Mouse (Mus musculus) forebrain, postnatal 0 days (tissue): ENCODE data around the gene Szt2. TPM values are rescaled to one million over a fixed set of nuclear protein-coding genes. Genes with fewer than 3 reads are reported as not detected.

ENCODE experiments used
- ATAC-seq: fragments of 200-750 bp; cut with Nextera tagmentation; 2 replicates; pipeline ENCODE4 v1.8.0; 2017; ENCODE audit warnings: mild to moderate bottlenecking, moderate library complexity
- DNase-seq: peaks from one replicate; pipeline ENCODE4 v3.0.0-alpha.2; 2015
- H3K27ac ChIP-seq: fragments of 300-500 bp; sonication (generic); 2 replicates; pipeline ENCODE4 v1.5.1; 2014; ENCODE audit warnings: low read depth, mild to moderate bottlenecking, antibody characterized with exemption, low read length, moderate library complexity, mixed read lengths
- H3K27me3 ChIP-seq: fragments of 300-500 bp; sonication (generic); 2 replicates; pipeline ENCODE4 v1.6.1; 2014; ENCODE audit warnings: mild to moderate bottlenecking, low read length, mixed read lengths; ENCODE audit not compliant: insufficient read depth
- H3K36me3 ChIP-seq: fragments of 300-500 bp; sonication (generic); 2 replicates; pipeline ENCODE4 v1.6.1; 2014; ENCODE audit warnings: mild to moderate bottlenecking, moderate library complexity; ENCODE audit not compliant: insufficient read depth
- H3K4me1 ChIP-seq: fragments of 300-500 bp; sonication (generic); 2 replicates; pipeline ENCODE4 v1.6.1; 2014; ENCODE audit warnings: antibody characterized with exemption; ENCODE audit not compliant: insufficient read depth
- H3K4me2 ChIP-seq: fragments of 300-500 bp; sonication (generic); 2 replicates; pipeline ENCODE4 v1.6.1; 2014; ENCODE audit warnings: low read depth, mild to moderate bottlenecking, moderate library complexity
- H3K4me3 ChIP-seq: fragments of 300-500 bp; sonication (generic); 2 replicates; pipeline ENCODE4 v1.5.1; 2014; ENCODE audit warnings: low read depth, low read length, mixed read lengths
- H3K9ac ChIP-seq: fragments of 300-500 bp; sonication (generic); 2 replicates; pipeline ENCODE4 v1.6.1; 2014; ENCODE audit warnings: mild to moderate bottlenecking
- H3K9me3 ChIP-seq: fragments of 300-500 bp; sonication (generic); 2 replicates; pipeline ENCODE4 v1.6.1; 2016; ENCODE audit warnings: low read length
- CTCF ChIP-seq: sonication (generic); IDR thresholded peaks from 2 replicates; pipeline ENCODE4 v1.5.1; 2016; ENCODE audit warnings: antibody characterized with exemption, control low read depth, low read depth
- WGBS: fragments of 180-500 bp; shearing (Covaris S2); extraction: QIAGEN DNeasy Blood & Tissue Kit; methylation state at CpG from one replicate; pipeline ENCODE4 v1.1.7; 2014; 5-methylcytosine and 5-hydroxymethylcytosine counted together
- polyA plus RNA-seq: library from polyadenylated mRNA; unstranded; fragments of >200 nt; fragmentation: Nextera tagmentation; extraction: Ambion mirVana; gene quantifications from 2 replicates; pipeline ENCODE4 v1.2.1, GENCODE M21; 2015
- total RNA-seq: library from RNA; depleted of rRNA; stranded (reverse); fragments of >200 nt; gene quantifications from 2 replicates; pipeline ENCODE4 v1.2.3, GENCODE M21; 2014

Gene Szt2
- total and polyA plus RNA-seq, 2 experiments from 2014 or later: 3.4 to 21.1 TPM

- Histone ChIP-seq H3K9me3 (no peaks in the 10 kb centered on the region), H3K9ac (no peak overlapping the region), H3K4me1 (peaks cover 18% of the 10 kb centered on the region), H3K27me3 (no peaks in the 10 kb centered on the region), H3K4me3 (no peak overlapping the region), H3K4me2 (no peak overlapping the region), H3K36me3 (peaks cover 17% of the 10 kb centered on the region), H3K27ac (no peak overlapping the region)
- DNase-seq (no peak), ATAC-seq (no peak)
- TF ChIP-seq CTCF: no peak
- WGBS: 84% methylated on average over 1 of the region's 1 CpGs
Observed at GRCm38 (mm10) chr4:118425374-118425773, 16.3 kb upstream of the Szt2 start.

- WGBS: 88% methylated on average over 4 of the region's 4 CpGs
- no peaks in the 10 kb centered on the region for H3K9me3 ChIP-seq
- H3K27me3 ChIP-seq: no peaks in the 10 kb centered on the region
Observed at GRCm38 (mm10) chr4:118424541-118425160, 15.6 kb upstream of the Szt2 start.

GRCm38 (mm10) chr4:118421384-118421783 is 12.3 kb upstream of the Szt2 start:
- TF ChIP-seq CTCF: no peak
- 98% methylated on average over 3 of the region's 3 CpGs for WGBS
- Histone ChIP-seq H3K27ac (no peak overlapping the region), H3K4me1 (no peaks in the 10 kb centered on the region), H3K36me3 (peaks cover 49% of the 10 kb centered on the region), H3K9ac (no peak overlapping the region), H3K9me3 (no peaks in the 10 kb centered on the region), H3K4me3 (no peak overlapping the region), H3K4me2 (no peak overlapping the region), H3K27me3 (no peaks in the 10 kb centered on the region)
- DNase-seq (no peak), ATAC-seq (no peak)

More at GRCm38 (mm10) chr4:118424541-118425160, 15.6 kb upstream of the Szt2 start:
- Histone ChIP-seq H3K36me3 (peaks cover 23% of the 10 kb centered on the region), H3K4me3 (no peak overlapping the region), H3K9ac (no peak overlapping the region), H3K4me1 (peaks cover 18% of the 10 kb centered on the region), H3K27ac (no peak overlapping the region), H3K4me2 (no peak overlapping the region)
- no peak for TF ChIP-seq CTCF
- no peak for DNase-seq
- ATAC-seq: no peak

GRCm38 (mm10) chr4:118417112-118417797 is 8.2 kb upstream of the Szt2 start:
- Histone ChIP-seq H3K36me3 (peaks cover 85% of the 10 kb centered on the region), H3K27ac (no peak overlapping the region), H3K4me2 (no peak overlapping the region), H3K9ac (no peak overlapping the region), H3K4me1 (no peaks in the 10 kb centered on the region), H3K27me3 (no peaks in the 10 kb centered on the region), H3K9me3 (no peaks in the 10 kb centered on the region), H3K4me3 (no peak overlapping the region)
- no peak for TF ChIP-seq CTCF
- DNase-seq (no peak), ATAC-seq (peak; percentile 43; the same call in 1 of the 2 replicates)
- 76% methylated on average over 13 of the region's 13 CpGs for WGBS

- no peak for ATAC-seq
- peaks cover 89% of the 10 kb centered on the region for H3K36me3 ChIP-seq
- no peak for DNase-seq
Observed at GRCm38 (mm10) chr4:118416329-118416728, 7.3 kb upstream of the Szt2 start.

GRCm38 (mm10) chr4:118415779-118416178 is 6.7 kb upstream of the Szt2 start:
- no peaks in the 10 kb centered on the region for H3K4me1 ChIP-seq
- 90% methylated on average over 2 of the region's 2 CpGs for WGBS

More at GRCm38 (mm10) chr4:118416329-118416728, 7.3 kb upstream of the Szt2 start:
- no peaks in the 10 kb centered on the region for H3K27me3 ChIP-seq
- WGBS: 94% methylated on average over 5 of the region's 5 CpGs
- no peak overlapping the region for H3K4me3 ChIP-seq
- H3K4me2 ChIP-seq: no peak overlapping the region
- no peak overlapping the region for H3K27ac ChIP-seq
- TF ChIP-seq CTCF: no peak
- H3K9me3 ChIP-seq: no peaks in the 10 kb centered on the region
- H3K4me1 ChIP-seq: no peaks in the 10 kb centered on the region
- no peak overlapping the region for H3K9ac ChIP-seq

GRCm38 (mm10) chr4:118413553-118413952 is 4.5 kb upstream of the Szt2 start:
- Histone ChIP-seq H3K4me2 (no peak overlapping the region), H3K27me3 (no peaks in the 10 kb centered on the region), H3K36me3 (peaks cover 72% of the 10 kb centered on the region), H3K9ac (no peak overlapping the region), H3K27ac (no peak overlapping the region), H3K4me1 (0 out of 2 replicates have a peak, but pooled peaks cover 6% of the 10 kb centered on the region), H3K4me3 (no peak overlapping the region), H3K9me3 (no peaks in the 10 kb centered on the region)
- no peak for TF ChIP-seq CTCF
- DNase-seq: no peak
- 92% methylated on average over 5 of the region's 5 CpGs for WGBS
- no peak for ATAC-seq

More at GRCm38 (mm10) chr4:118415779-118416178, 6.7 kb upstream of the Szt2 start:
- no peaks in the 10 kb centered on the region for H3K9me3 ChIP-seq
- TF ChIP-seq CTCF: no peak
- H3K4me3 ChIP-seq: no peak overlapping the region
- H3K27ac ChIP-seq: no peak overlapping the region
- DNase-seq (no peak), ATAC-seq (no peak)
- H3K27me3 ChIP-seq: no peaks in the 10 kb centered on the region
- no peak overlapping the region for H3K4me2 ChIP-seq
- H3K36me3 ChIP-seq: peaks cover 88% of the 10 kb centered on the region
- H3K9ac ChIP-seq: no peak overlapping the region
